Mouse (Mus musculus): ENCODE measurements around the gene Trim25. TPM values are rescaled to one million over a fixed set of nuclear protein-coding genes. Genes with fewer than 3 reads are reported as not detected.
A peak's percentile ranks its signal among the peaks of the same experiment; 100 is the strongest.

The Trim25 gene
- polyA plus RNA-seq, 1 experiment from 2014 or later: 22.1 TPM

GRCm38 (mm10) chr11:89000527-89000819, 1.3 kb downstream of the Trim25 start:
- peaks cover 30% of the 10 kb centered on the region for H3K4me1 ChIP-seq (ENCODE audit: control insufficient read depth, insufficient read depth, low read length)
- H3K36me3 ChIP-seq (ENCODE audit: control insufficient read depth, insufficient read depth): peaks cover 2% of the 10 kb centered on the region; the same call in 1 of the 2 replicates
- peak overlapping the region; percentile 76 for H3K4me3 ChIP-seq (ENCODE audit: low read length)
- peak overlapping the region; percentile 86 for H3K9ac ChIP-seq (ENCODE audit: low read length)
- no peak for ATAC-seq (replicated peaks; ENCODE audit: extremely low read depth, insufficient read depth, low FRiP score)
- H3K27me3 ChIP-seq (ENCODE audit: control insufficient read depth, insufficient read depth, low read length): no peaks in the 10 kb centered on the region
- H3K27ac ChIP-seq (ENCODE audit: low read length): peak overlapping the region; percentile 76; the same call in 1 of the 2 replicates
- peak overlapping the region; percentile 85 for H3K4me2 ChIP-seq (ENCODE audit: low read depth, low read length)
- no peaks in the 10 kb centered on the region for H3K9me3 ChIP-seq (replicated peaks; ENCODE audit: control insufficient read depth, low read length)

- Histone ChIP-seq H3K4me1 (ENCODE audit: control insufficient read depth, insufficient read depth, low read length) (peaks cover 30% of the 10 kb centered on the region), H3K27me3 (ENCODE audit: control insufficient read depth, insufficient read depth, low read length) (no peaks in the 10 kb centered on the region), H3K27ac (ENCODE audit: low read length) (no peak overlapping the region), H3K9ac (ENCODE audit: low read length) (0 out of 2 replicates have a peak overlapping the region, but pooled peaks have one; percentile 23), H3K4me2 (ENCODE audit: low read depth, low read length) (peak overlapping the region; percentile 85), H3K36me3 (ENCODE audit: control insufficient read depth, insufficient read depth) (peaks cover 12% of the 10 kb centered on the region; the same call in 1 of the 2 replicates), H3K9me3 (replicated peaks; ENCODE audit: control insufficient read depth, low read length) (no peaks in the 10 kb centered on the region), H3K4me3 (ENCODE audit: low read length) (peak overlapping the region; percentile 76)
- WGBS: 95% methylated on average over 7 of the region's 7 CpGs
- no peak for ATAC-seq (replicated peaks; ENCODE audit: extremely low read depth, insufficient read depth, low FRiP score)
Observed at GRCm38 (mm10) chr11:89001569-89001968, 2.4 kb downstream of the Trim25 start.

- 83% methylated on average over 5 of the region's 5 CpGs for WGBS
- ATAC-seq (replicated peaks; ENCODE audit: extremely low read depth, insufficient read depth, low FRiP score): no peak
- H3K27me3 ChIP-seq (ENCODE audit: control insufficient read depth, insufficient read depth, low read length): no peaks in the 10 kb centered on the region
- H3K9ac ChIP-seq (ENCODE audit: low read length): no peak overlapping the region
- peak overlapping the region; percentile 44 for H3K4me2 ChIP-seq (ENCODE audit: low read depth, low read length)
- peaks cover 14% of the 10 kb centered on the region; the same call in 1 of the 2 replicates for H3K36me3 ChIP-seq (ENCODE audit: control insufficient read depth, insufficient read depth)
- H3K27ac ChIP-seq (ENCODE audit: low read length): no peak overlapping the region
- H3K4me1 ChIP-seq (ENCODE audit: control insufficient read depth, insufficient read depth, low read length): peaks cover 30% of the 10 kb centered on the region
- H3K9me3 ChIP-seq (replicated peaks; ENCODE audit: control insufficient read depth, low read length): no peaks in the 10 kb centered on the region
- H3K4me3 ChIP-seq (ENCODE audit: low read length): peak overlapping the region; percentile 22; the same call in 1 of the 2 replicates
Observed at GRCm38 (mm10) chr11:89002068-89002467, 2.9 kb downstream of the Trim25 start.

- Histone ChIP-seq H3K27me3 (ENCODE audit: control insufficient read depth, insufficient read depth, low read length) (no peaks in the 10 kb centered on the region), H3K9ac (ENCODE audit: low read length) (peak overlapping the region; percentile 5; the same call in 1 of the 2 replicates), H3K4me2 (ENCODE audit: low read depth, low read length) (peak overlapping the region; percentile 44), H3K4me3 (ENCODE audit: low read length) (peak overlapping the region; percentile 15), H3K4me1 (ENCODE audit: control insufficient read depth, insufficient read depth, low read length) (peaks cover 30% of the 10 kb centered on the region), H3K27ac (ENCODE audit: low read length) (peak overlapping the region; percentile 12; the same call in 1 of the 2 replicates), H3K36me3 (ENCODE audit: control insufficient read depth, insufficient read depth) (peaks cover 19% of the 10 kb centered on the region), H3K9me3 (replicated peaks; ENCODE audit: control insufficient read depth, low read length) (no peaks in the 10 kb centered on the region)
- no peak for ATAC-seq (replicated peaks; ENCODE audit: extremely low read depth, insufficient read depth, low FRiP score)
- WGBS: 62% methylated on average over 5 of the region's 5 CpGs
Observed at GRCm38 (mm10) chr11:89002621-89003020, 3.4 kb downstream of the Trim25 start.

GRCm38 (mm10) chr11:89003078-89003477, 3.9 kb downstream of the Trim25 start:
- Histone ChIP-seq H3K36me3 (ENCODE audit: control insufficient read depth, insufficient read depth) (peaks cover 19% of the 10 kb centered on the region), H3K27ac (ENCODE audit: low read length) (peak overlapping the region; percentile 12; the same call in 1 of the 2 replicates), H3K27me3 (ENCODE audit: control insufficient read depth, insufficient read depth, low read length) (no peaks in the 10 kb centered on the region), H3K4me2 (ENCODE audit: low read depth, low read length) (peak overlapping the region; percentile 44), H3K9ac (ENCODE audit: low read length) (0 out of 2 replicates have a peak overlapping the region, but pooled peaks have one; percentile 5), H3K4me1 (ENCODE audit: control insufficient read depth, insufficient read depth, low read length) (peaks cover 30% of the 10 kb centered on the region), H3K4me3 (ENCODE audit: low read length) (peak overlapping the region; percentile 15), H3K9me3 (replicated peaks; ENCODE audit: control insufficient read depth, low read length) (no peaks in the 10 kb centered on the region)
- WGBS: 44% methylated on average over 6 of the region's 6 CpGs
- ATAC-seq (replicated peaks; ENCODE audit: extremely low read depth, insufficient read depth, low FRiP score): no peak

GRCm38 (mm10) chr11:89003726-89004125, 4.5 kb downstream of the Trim25 start:
- Histone ChIP-seq H3K36me3 (ENCODE audit: control insufficient read depth, insufficient read depth) (peaks cover 21% of the 10 kb centered on the region), H3K4me2 (ENCODE audit: low read depth, low read length) (peak overlapping the region; percentile 2; the same call in 1 of the 2 replicates), H3K4me1 (ENCODE audit: control insufficient read depth, insufficient read depth, low read length) (peaks cover 29% of the 10 kb centered on the region), H3K9ac (ENCODE audit: low read length) (no peak overlapping the region), H3K9me3 (replicated peaks; ENCODE audit: control insufficient read depth, low read length) (no peaks in the 10 kb centered on the region), H3K27me3 (ENCODE audit: control insufficient read depth, insufficient read depth, low read length) (no peaks in the 10 kb centered on the region), H3K4me3 (ENCODE audit: low read length) (no peak overlapping the region), H3K27ac (ENCODE audit: low read length) (no peak overlapping the region)
- WGBS: 62% methylated on average over 4 of the region's 4 CpGs
- ATAC-seq (replicated peaks; ENCODE audit: extremely low read depth, insufficient read depth, low FRiP score): no peak

GRCm38 (mm10) chr11:89005473-89005872, 6.3 kb downstream of the Trim25 start:
- peaks cover 29% of the 10 kb centered on the region for H3K36me3 ChIP-seq (ENCODE audit: control insufficient read depth, insufficient read depth)
- WGBS: 69% methylated on average over 5 of the region's 5 CpGs

GRCm38 (mm10) chr11:89006404-89006803, 7.2 kb downstream of the Trim25 start:
- H3K4me2 ChIP-seq (ENCODE audit: low read depth, low read length): no peak overlapping the region
- no peak for ATAC-seq (replicated peaks; ENCODE audit: extremely low read depth, insufficient read depth, low FRiP score)
- no peak overlapping the region for H3K9ac ChIP-seq (ENCODE audit: low read length)
- H3K9me3 ChIP-seq (replicated peaks; ENCODE audit: control insufficient read depth, low read length): no peaks in the 10 kb centered on the region
- no peaks in the 10 kb centered on the region for H3K27me3 ChIP-seq (ENCODE audit: control insufficient read depth, insufficient read depth, low read length)
- H3K27ac ChIP-seq (ENCODE audit: low read length): no peak overlapping the region
- H3K36me3 ChIP-seq (ENCODE audit: control insufficient read depth, insufficient read depth): peaks cover 38% of the 10 kb centered on the region
- no peak overlapping the region for H3K4me3 ChIP-seq (ENCODE audit: low read length)
- H3K4me1 ChIP-seq (ENCODE audit: control insufficient read depth, insufficient read depth, low read length): peaks cover 19% of the 10 kb centered on the region

More at GRCm38 (mm10) chr11:89005473-89005872, 6.3 kb downstream of the Trim25 start:
- no peaks in the 10 kb centered on the region for H3K27me3 ChIP-seq (ENCODE audit: control insufficient read depth, insufficient read depth, low read length)
- H3K9me3 ChIP-seq (replicated peaks; ENCODE audit: control insufficient read depth, low read length): no peaks in the 10 kb centered on the region
- no peak for ATAC-seq (replicated peaks; ENCODE audit: extremely low read depth, insufficient read depth, low FRiP score)
- H3K4me1 ChIP-seq (ENCODE audit: control insufficient read depth, insufficient read depth, low read length): peaks cover 24% of the 10 kb centered on the region
- no peak overlapping the region for H3K27ac ChIP-seq (ENCODE audit: low read length)
- H3K4me2 ChIP-seq (ENCODE audit: low read depth, low read length): no peak overlapping the region
- no peak overlapping the region for H3K4me3 ChIP-seq (ENCODE audit: low read length)
- no peak overlapping the region for H3K9ac ChIP-seq (ENCODE audit: low read length)

GRCm38 (mm10) chr11:89007582-89007981, 8.4 kb downstream of the Trim25 start:
- Histone ChIP-seq H3K9ac (ENCODE audit: low read length) (no peak overlapping the region), H3K27me3 (ENCODE audit: control insufficient read depth, insufficient read depth, low read length) (no peaks in the 10 kb centered on the region), H3K27ac (ENCODE audit: low read length) (no peak overlapping the region), H3K4me2 (ENCODE audit: low read depth, low read length) (no peak overlapping the region), H3K9me3 (replicated peaks; ENCODE audit: control insufficient read depth, low read length) (no peaks in the 10 kb centered on the region), H3K36me3 (ENCODE audit: control insufficient read depth, insufficient read depth) (peaks cover 50% of the 10 kb centered on the region), H3K4me3 (ENCODE audit: low read length) (no peak overlapping the region), H3K4me1 (ENCODE audit: control insufficient read depth, insufficient read depth, low read length) (peaks cover 13% of the 10 kb centered on the region)
- 83% methylated on average over 3 of the region's 3 CpGs for WGBS
- no peak for ATAC-seq (replicated peaks; ENCODE audit: extremely low read depth, insufficient read depth, low FRiP score)

Data from heart, embryonic 16.5 days (tissue).